Mouse (Mus musculus) skeletal muscle tissue, adult 2 months (tissue): ENCODE results near the gene Kifc5b.
"Not testable (repeated sequence)": the region's sequence is repeated elsewhere in the genome, so short reads cannot be mapped to it uniquely, and the experiment has no call there.

Experiments used
- DNase-seq: peaks from one replicate; pipeline ENCODE4 v3.0.0-alpha.2; 2012; ENCODE audit warnings: low read depth, low spot score

Gene Kifc5b

GRCm38 (mm10) chr17:26919516-26919915 lies 2.6 kb downstream of the Kifc5b start:
- DNase-seq: not testable (repeated sequence)

DNA sequence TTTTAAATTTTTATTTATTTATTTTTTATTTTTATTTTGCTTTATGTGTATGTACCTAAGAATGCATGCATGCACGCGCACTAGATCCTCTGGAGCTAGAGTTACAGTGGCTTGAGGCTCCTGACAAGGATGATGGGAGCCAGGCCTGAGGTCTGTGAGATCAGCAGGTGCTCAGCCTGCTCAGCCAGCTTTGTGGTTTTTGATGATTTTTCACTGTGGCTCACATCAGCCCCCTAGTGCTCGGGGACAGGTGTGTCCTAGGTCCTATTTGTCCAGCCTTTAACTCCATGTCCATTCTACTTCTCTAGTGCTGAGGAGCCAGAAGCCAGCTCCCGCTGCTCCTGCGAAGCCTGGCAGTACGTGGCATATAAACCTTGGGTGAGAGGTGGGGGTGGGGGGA lies 5.5 kb downstream of the Kifc5b start:
- not testable (repeated sequence) for DNase-seq

GRCm38 (mm10) chr17:26925414-26925813 lies 8.5 kb downstream of the Kifc5b start:
- DNase-seq: not testable (repeated sequence)

- DNase-seq: not testable (repeated sequence)
These were observed 14.9 kb downstream of the Kifc5b start for GRCm38 (mm10) chr17:26931795-26932194.

DNA sequence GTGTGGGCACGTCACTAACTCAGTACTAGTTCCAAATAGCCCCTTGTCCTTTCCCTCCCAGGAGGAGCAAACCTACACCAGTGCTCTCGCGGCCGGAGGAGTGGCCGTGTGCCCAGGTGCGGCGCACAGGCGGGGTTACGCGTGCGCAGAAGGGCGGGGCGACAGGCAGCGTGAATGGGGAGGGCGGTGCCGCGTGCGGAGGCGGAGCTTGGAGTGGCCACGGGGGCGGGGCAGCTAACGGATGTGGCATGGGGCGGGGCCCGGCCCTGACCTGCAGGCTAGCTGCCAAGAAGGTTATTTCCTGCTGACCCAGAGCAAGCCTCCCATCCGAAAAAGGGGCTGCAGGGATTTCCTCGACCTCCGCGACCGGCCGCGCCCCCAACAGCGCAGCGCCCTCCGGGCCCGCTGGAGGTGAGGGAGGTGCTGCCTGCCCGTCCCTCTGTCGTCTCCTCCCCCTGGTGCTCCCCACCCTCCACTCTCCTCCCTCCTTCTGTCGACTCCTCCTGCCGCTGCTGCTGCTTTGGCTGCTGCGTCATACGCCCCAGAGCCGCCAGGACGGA lies 16.0 kb downstream of the Kifc5b start, which contains the start of gene Phf1:
Phf1 (plus strand) TSS at position 214 of the 560 bp plus-strand sequence.
- peak; percentile 95 for DNase-seq

DNA sequence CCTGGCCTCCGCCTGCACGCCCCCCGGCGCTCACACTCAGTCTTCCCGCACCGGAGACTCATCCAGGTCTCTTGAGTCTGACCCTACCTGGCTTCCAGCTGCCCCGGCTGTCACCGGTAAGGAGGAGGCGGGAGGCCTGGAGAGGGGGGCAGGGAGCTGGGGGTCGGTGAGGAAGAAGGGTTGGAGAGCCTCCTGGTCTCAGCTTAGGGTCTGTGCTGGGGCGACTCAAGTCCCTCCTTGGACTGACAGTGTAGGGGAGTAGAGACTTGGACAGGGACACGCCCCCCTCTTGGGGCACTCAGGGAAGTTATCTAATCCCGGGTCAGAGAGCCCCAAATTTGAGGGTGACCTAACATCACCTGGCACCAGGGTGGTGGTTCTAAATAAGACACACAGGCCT lies 16.5 kb downstream of the Kifc5b start:
- no peak for DNase-seq

- no peak for DNase-seq
These were observed 17.3 kb downstream of the Kifc5b start for GRCm38 (mm10) chr17:26933885-26934827.

DNA sequence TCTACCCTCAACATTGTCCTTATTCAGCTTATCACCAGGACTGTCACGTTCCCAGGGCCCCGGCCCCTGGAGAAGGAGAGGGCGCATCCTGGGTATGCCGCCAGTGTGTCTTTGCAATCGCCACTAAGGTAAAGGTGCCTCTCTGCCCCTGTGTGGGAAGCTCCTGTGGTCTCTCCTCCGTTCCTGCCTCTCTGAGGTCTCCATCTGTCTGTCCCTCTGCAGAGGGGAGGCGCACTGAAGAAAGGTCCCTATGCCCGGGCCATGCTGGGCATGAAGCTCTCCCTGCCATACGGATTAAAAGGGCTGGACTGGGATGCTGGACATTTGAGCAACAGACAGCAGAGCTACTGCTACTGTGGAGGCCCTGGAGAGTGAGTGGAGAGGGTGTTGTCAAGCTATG lies 18.1 kb downstream of the Kifc5b start:
- no peak for DNase-seq

GRCm38 (mm10) chr17:26936453-26936852 lies 19.6 kb downstream of the Kifc5b start:
- DNase-seq: no peak

GRCm38 (mm10) chr17:26936921-26937695 lies 20.2 kb downstream of the Kifc5b start:
- DNase-seq: no peak

DNA sequence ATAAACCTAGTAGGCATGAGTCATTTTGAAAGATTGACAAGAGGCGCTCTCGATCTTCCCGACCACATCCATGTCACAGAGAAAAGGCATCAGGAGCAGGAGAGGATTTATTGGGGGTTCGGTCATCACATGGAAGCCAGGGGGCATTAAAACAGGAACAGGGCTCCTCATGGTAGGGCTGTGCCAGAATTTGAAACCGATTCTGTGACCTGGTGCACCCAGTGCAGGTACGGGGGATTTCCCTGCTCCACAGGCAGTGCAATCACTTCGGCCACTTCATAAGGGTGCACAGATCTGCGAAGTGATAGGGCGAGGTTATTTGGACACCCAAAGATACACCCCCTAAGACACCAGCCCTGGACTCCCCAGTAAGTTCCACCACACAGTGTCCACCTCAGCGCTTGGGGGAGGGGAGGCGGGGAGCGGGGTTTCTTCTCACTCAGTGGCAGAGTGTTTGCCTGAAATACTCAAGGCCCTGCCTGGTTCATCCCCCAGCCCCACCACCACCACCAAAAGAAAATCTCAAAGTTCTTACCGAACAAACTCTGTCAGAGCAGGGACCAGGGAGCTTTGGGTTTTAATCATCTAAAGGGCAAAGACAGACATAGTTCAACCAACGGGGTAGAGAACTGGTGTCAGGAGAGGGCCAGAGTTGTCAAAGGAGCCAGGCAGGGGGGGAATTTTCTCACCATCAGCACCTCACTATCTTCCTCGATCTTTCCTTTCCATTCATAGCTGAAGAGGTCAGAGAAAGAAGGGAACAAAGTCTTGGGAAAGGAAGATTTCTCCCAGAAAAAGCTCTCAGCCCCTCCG lies 21.2 kb downstream of the Kifc5b start:
- DNase-seq: no peak

DNA sequence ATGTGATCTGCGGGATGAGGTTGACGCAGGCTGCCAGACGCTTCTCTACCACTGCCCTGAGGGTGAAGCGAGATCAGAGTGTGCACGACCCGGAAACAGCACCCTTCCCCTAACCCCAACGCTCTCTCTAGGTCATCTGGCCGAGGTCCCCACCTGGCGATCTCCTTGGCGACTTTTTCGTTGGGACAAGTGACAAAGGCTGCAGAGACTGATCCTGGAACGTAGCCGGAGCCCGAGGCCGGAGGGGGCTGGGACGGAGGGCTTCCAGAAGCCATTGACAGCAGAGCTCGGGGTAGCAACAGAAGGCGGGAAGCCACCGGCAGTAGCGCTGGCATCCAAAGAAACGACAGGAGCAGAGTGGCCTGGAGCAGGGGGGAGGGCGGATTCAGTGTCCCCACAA lies 21.8 kb downstream of the Kifc5b start:
- DNase-seq: no peak

DNA sequence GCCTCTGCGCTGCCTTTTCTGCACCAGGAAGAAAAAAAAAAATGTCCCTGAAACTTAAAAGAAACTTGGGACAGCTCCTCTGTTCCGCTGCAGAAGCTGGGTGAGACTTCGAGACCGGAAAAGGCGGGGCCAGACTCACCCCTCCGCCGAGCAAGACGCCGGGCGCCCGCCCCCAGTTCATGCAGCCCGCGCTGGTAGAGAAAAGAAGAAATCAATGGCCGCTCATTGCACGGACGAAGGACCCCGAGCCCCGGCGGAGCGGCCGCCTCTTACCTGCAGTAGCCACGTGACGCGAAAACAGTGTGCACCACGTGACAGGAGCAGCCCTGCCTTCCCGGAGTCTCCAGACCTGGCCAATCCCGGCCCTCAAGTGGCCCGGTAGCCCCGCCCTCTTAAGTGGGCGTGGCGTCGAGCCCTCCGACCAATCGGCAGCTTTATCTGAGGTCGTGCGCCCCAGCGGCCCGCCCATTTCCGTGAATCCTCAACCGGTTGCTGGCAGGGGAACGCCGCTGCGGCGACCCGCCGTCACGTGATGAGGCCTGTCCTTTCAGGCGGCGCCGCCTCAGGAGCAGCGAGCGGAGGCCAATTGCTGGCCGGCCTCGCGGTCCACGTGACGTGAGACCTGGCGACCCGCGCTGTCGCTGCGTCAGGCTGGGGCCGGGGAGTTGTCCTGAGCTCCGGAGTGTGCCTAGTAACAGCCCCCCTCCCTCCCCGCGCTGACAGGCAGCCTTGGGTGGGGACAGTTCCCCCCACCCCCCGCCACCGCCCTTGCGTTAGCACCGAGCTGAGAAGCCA lies 22.5 kb downstream of the Kifc5b start, which contains the start of gene Cuta:
Cuta (minus strand) TSS at position 392 of the 795 bp plus-strand sequence.
- DNase-seq: peak; percentile 100

- no peak for DNase-seq
These were observed 23.0 kb downstream of the Kifc5b start for GRCm38 (mm10) chr17:26939973-26940300.

DNA sequence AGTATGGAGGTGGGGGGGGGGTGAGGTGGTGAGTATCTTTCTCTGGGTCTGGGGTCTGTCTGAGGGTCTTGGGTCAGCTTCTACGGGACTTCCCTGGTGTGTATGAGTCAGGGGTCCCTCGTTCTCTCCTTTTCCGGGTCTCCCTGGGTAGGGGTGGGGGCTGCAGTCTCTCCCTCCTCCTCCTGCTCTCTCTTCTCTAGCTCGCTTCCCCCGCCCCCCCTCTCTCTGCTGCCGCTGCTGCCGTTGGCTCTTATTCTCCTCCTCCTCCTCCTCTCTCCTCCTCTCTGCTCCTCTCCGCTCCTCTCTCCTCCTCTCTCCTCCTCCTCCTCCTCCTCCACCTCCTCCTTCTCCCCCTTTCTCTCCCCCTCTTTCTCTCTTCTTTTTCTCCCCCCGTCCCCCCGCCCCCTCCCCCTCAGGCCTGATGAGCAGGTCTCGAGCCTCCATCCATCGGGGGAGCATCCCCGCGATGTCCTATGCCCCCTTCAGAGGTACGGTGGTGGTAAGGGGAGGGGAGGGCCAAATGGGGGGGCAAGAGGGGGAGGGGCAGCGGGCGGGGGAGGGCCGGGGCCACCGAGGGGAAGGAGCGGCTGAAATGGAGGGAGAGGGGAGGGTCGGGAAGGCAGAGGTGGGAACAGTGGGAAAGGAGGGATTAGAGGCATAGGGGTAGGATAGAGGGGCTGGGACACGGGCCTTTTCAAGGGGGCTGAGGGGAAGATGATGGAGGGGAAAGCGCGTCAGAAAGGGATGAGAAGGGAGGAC lies 24.3 kb downstream of the Kifc5b start, which contains the start of gene Syngap1:
Syngap1 (plus strand) TSS at position 223 of the 759 bp plus-strand sequence.
- no peak for DNase-seq

DNA sequence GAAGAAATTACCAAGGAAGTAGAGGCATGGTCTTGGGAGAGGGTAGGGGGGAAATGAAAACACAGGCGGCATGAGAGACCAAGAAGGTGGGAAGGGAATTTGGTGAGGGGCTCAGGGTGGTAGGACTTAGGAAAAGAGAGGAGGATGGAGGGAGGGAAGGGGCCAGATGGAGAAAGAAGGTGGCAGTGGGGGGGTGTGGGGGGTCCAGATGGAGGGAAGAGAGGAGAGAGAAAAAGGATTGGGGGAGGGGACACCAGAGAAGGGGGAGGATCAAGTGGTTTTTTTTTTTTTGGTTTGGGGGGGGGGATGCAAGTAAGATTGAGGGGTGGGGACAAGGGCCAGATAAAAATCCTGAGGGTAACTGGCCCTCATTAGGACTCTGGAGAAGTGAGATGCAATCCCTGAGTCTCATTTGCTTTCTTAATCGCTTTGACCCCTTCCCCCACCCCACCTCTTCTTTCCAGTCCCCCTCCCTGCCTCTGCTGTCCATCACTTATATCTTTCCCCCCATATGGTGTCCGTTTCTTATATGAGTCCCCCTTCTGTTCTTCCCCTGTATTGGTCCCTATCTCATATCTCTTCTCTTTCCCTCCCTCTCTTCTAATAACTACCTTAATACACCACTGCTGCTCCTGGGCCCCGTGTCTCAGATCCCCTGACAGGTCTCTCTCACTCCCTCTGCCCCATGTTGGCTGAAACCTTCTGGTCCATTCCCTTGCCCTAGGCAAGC lies 25.1 kb downstream of the Kifc5b start:
- DNase-seq: no peak

DNA sequence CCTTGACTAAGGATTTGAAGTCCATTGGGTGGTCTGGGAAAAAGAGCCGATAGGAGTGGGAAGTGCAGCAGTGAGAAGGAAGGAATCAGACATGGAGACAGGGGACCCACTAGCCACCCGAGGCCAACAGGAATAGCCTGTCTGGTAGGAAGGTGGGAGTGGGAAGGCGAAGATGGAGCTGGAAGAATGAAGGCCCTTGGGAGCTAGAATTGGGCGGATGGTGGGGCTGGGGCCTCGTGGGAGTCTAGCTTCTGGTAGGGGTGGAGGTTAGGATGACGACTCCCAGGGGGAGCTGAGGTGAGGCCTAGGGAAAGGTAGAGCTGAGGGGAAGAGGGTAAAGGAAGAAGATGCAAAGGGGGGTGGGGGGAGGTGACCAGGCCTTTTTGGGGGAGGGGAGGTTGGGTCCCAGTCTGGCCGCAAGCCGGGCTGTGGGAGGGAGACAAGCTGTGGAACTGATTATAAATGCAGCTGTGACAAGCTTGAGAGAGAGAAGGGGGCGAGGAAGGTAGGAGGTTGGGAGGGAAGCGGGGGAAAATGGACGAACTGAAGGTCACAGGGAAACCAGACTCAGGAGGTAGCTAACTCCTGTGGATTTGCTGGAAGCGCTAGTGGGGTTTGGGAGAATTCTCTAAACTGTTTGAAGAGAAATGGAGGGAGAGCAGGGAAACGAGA lies 29.1 kb downstream of the Kifc5b start:
- DNase-seq: no peak

GRCm38 (mm10) chr17:26946567-26946966 lies 29.7 kb downstream of the Kifc5b start:
- peak; percentile 63 for DNase-seq
